Mouse (Mus musculus) gastrocnemius, postnatal 36 days (tissue): ENCODE results near the gene Npr2. TPM values are rescaled to one million over a fixed set of nuclear protein-coding genes. Genes with fewer than 3 reads are reported as not detected.

Experiments used
- microRNA-seq, 2 experiments: library from miRNA; unstranded; fragments of <30 nt; microRNA quantifications; one replicate each; pipeline ENCODE4 v1.2.0; 2021
- total RNA-seq, 2 experiments: library from RNA; stranded (reverse); gene quantifications; 2 replicates each; pipeline ENCODE4 v1.2.3; 2021

The Npr2 gene
- total RNA-seq, 2 experiments from 2014 or later, result 28.1 to 38.4 TPM

Small RNA genes lying within 50 kb of the gene (microRNA-seq; reads per million reads assigned to microRNA genes)
- gene Gm25262, result 0.74 to 1.1 reads per million in 2 experiments

Other genes with a start within 250 kb of the Npr2 start
- gene Rusc2, start 250.0 kb upstream of the Npr2 start, total RNA-seq, result 10 to 100 TPM; 20.8 to 23.3 TPM
- not detected for gene Fam166b, start 202.8 kb upstream of the Npr2 start, total RNA-seq
- gene Tesk1, start 190.0 kb upstream of the Npr2 start, total RNA-seq, result 10 to 100 TPM; 49.1 to 50.0 TPM
- gene Cd72, start 177.3 kb upstream of the Npr2 start, total RNA-seq, result not detected
- gene Sit1, start 148.2 kb upstream of the Npr2 start, total RNA-seq, result not detected
- gene Ccdc107, start 139.0 kb upstream of the Npr2 start, total RNA-seq, result 10 to 100 TPM; 19.8 to 22.4 TPM
- gene Arhgef39, start 132.2 kb upstream of the Npr2 start, total RNA-seq, result under 1 TPM in 1 of 2 experiments, not detected in 1; 0.32 TPM
- gene Car9, start 125.0 kb upstream of the Npr2 start, total RNA-seq, result 1 to 10 TPM; 3.4 to 4.4 TPM
- 1,000 to 10,000 TPM; 6,166 to 7,572 TPM for gene Tpm2, start 108.2 kb upstream of the Npr2 start, total RNA-seq
- 10 to 100 TPM; 31.5 to 38.3 TPM for gene Creb3, start 69.6 kb upstream of the Npr2 start, total RNA-seq
- 10 to 100 TPM; 53.6 to 55.2 TPM for gene Tln1, start 69.2 kb upstream of the Npr2 start, total RNA-seq
- 10 to 100 TPM; 17.6 to 20.7 TPM for gene Rgp1, start 53.2 kb upstream of the Npr2 start, total RNA-seq
- 1 to 10 TPM; 3.9 to 6.1 TPM for gene Gba2, start 53.1 kb upstream of the Npr2 start, total RNA-seq
- under 1 TPM in 1 of 2 experiments, not detected in 1; 0.49 TPM for gene Msmp, start 47.4 kb upstream of the Npr2 start, total RNA-seq
- not detected for gene Spag8, start 21.7 kb downstream of the Npr2 start, total RNA-seq
- 10 to 100 TPM; 35.3 to 38.4 TPM for gene Hint2, start 24.5 kb downstream of the Npr2 start, total RNA-seq
- gene Tmem8b, start 37.0 kb downstream of the Npr2 start, total RNA-seq, result 1 to 10 TPM; 8.9 to 9.7 TPM
- gene Fam221b, start 37.2 kb downstream of the Npr2 start, total RNA-seq, result under 1 TPM; 0.17 to 0.18 TPM
- not detected for gene Olfr70, start 68.9 kb downstream of the Npr2 start, total RNA-seq
- not detected for gene Olfr71, start 78.3 kb downstream of the Npr2 start, total RNA-seq
- 1 to 10 TPM; 1.2 to 2.0 TPM for gene Hrct1, start 95.3 kb downstream of the Npr2 start, total RNA-seq
- gene Spaar, start 98.1 kb downstream of the Npr2 start, total RNA-seq, result 1 to 10 TPM; 1.3 to 1.5 TPM
- gene Olfr159, start 139.1 kb downstream of the Npr2 start, total RNA-seq, result not detected
- gene Olfr156, start 192.0 kb downstream of the Npr2 start, total RNA-seq, result not detected
- gene Olfr157, start 208.3 kb downstream of the Npr2 start, total RNA-seq, result not detected
- gene Olfr155, start 219.6 kb downstream of the Npr2 start, total RNA-seq, result not detected
- 1 to 10 TPM; 2.2 to 2.5 TPM for gene Reck, start 243.6 kb downstream of the Npr2 start, total RNA-seq